Mouse (Mus musculus) bone marrow, adult 2 months (tissue): ENCODE data around the gene Zfp300. TPM values are rescaled to one million over a fixed set of nuclear protein-coding genes. Genes with fewer than 3 reads are reported as not detected.

Experiments
- H3K27ac ChIP-seq: fragments of 200-500 bp; 2 replicates; pipeline ENCODE4 v1.5.1; 2012; ENCODE audit warnings: low read depth, mild to moderate bottlenecking, control low read depth, inconsistent platforms, low read length; ENCODE audit not compliant: control insufficient read depth, poor library complexity, insufficient read depth
- H3K4me1 ChIP-seq: fragments of 200-500 bp; 2 replicates; pipeline ENCODE4 v1.6.1; 2011; ENCODE audit warnings: low read length; ENCODE audit not compliant: control insufficient read depth, insufficient read depth
- H3K4me3 ChIP-seq: fragments of 200-500 bp; replicated peaks from 2 replicates; pipeline ENCODE3; 2011; ENCODE audit warnings: mild to moderate bottlenecking, low read depth, low read length, control low read depth; ENCODE audit not compliant: control insufficient read depth
- CTCF ChIP-seq: fragments of 200-500 bp; IDR thresholded peaks from 2 replicates; pipeline ENCODE4 v1.5.1; 2011; ENCODE audit warnings: low read length, control low read depth; ENCODE audit not compliant: control insufficient read depth, insufficient read depth
- POLR2A ChIP-seq: fragments of 200-500 bp; IDR thresholded peaks from 2 replicates; pipeline ENCODE4 v1.6.1; 2011; ENCODE audit warnings: low read depth, mild to moderate bottlenecking, control low read depth, low read length, borderline replicate concordance; ENCODE audit not compliant: control insufficient read depth
- WGBS: fragments of 180-500 bp; shearing (Covaris S2); methylation state at CpG from one replicate; pipeline ENCODE4 v1.1.7; 2018; 5-methylcytosine and 5-hydroxymethylcytosine counted together
- polyA plus RNA-seq: library from polyadenylated mRNA; stranded (reverse); fragments of >200 nt; gene quantifications from 2 replicates; pipeline ENCODE4 v1.2.4, GENCODE M21; 2011; ENCODE audit warnings: low replicate concordance; ENCODE audit not compliant: missing spikeins, insufficient read depth, insufficient read length

Gene Zfp300
- polyA plus RNA-seq, result 0.55 TPM in 1 of 2 replicates, not detected in the other

DNA sequence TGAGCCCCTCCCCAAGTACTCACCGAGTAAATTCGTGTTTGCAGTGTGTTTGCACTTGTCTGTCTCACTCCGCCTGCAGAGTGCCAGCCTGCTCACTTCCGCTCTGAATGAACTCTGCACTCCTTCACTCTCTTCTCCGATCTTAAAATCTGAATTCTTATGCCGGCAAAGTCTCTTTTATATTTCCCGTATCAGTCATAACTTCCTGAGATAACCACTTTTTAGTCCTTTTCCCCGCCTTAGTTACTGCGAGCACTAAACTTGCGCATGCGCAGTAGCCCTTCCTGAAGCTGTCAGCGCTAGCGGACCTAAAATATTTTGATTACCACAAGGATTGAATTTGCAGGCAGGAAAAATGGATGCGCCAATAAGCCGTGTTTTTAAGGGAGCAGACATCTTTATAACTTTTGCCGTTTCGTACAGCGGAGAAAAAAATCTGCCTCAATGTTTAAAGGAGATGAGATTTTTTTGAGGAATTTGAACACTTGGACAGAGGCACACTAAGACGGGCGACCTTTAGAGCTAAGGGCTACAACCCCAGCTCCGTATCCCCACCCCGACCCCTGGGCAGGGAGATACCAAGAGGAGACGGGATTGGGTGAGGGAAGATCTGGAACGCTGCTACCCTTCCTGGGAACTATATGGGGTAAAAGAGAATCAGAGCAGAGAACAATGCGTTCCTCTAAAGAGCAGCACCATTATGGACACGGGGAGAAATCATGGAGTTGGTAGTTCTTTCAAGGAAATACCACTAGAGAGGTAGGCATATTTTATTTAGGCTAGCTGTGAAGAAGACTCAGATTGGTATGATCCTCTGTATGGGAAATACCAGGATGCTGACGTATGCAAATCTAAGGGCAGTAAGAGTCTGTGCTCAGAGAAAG, at the start of gene Zfp300:
TSS of gene Zfp300 (minus strand) at position 545 of the 884 bp plus-strand sequence.
- WGBS, result 14% methylated on average over 27 of the region's 27 CpGs
- TF ChIP-seq CTCF, result no peak
- no peak for TF ChIP-seq POLR2A
- no peak within 1 kb of the TSS for H3K27ac ChIP-seq

DNA sequence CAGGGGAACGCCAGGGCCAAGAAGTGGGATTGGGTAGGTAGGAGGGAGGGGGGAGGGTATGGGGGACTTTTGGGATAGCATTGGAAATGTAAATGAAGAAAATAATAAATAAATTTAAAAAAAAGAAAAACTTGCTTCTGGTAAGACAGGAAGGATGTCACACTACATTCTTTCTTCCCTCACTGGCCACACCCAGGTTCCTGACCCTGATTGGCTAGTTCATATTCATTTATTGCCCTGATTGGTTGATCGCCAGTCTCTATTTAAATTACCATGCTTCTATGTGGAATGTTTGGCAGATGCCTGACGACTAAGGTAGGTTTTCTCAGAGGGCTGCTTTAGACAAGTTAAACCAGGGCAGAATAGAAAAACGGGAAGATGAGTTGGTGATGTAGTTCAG, 26.2 kb upstream of the Zfp300 start, which contains the start of gene Ssxa1:
TSS of gene Ssxa1 (plus strand) at position 301 of the 400 bp plus-strand sequence.
- no peaks in the 10 kb centered on the region for H3K4me1 ChIP-seq
- H3K4me3 ChIP-seq, result no peak within 1 kb of the TSS
- WGBS, result 73% methylated on average over 4 of the region's 4 CpGs
- TF ChIP-seq POLR2A (no peak), CTCF (no peak)
- no peak within 1 kb of the TSS for H3K27ac ChIP-seq

More for the DNA sequence above, at the start of gene Zfp300:
- peak within 1 kb of the TSS; percentile 69 for H3K4me3 ChIP-seq
- no peaks in the 10 kb centered on the region for H3K4me1 ChIP-seq

DNA sequence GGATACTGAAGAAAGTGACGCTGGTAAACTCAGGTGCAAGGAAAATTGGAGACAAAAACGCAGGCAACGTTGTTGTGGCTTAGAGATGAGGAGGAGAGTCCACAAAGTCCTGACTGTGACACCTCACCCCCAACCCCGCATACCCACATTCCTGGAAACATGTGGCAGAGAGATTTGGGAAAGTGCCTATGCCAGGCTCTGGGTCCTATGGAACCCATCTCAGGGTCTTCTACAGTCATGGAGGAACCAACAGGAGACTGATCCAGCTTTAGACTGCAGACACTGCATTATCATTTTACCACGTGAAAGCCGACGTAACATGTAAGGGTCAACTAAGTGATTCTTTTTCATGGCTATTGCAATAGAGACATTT, 526 bp upstream of the Zfp300 start:
- no peak for TF ChIP-seq CTCF
- TF ChIP-seq POLR2A, result no peak
- H3K4me1 ChIP-seq, result no peaks in the 10 kb centered on the region
- H3K27ac ChIP-seq, result no peak overlapping the region
- H3K4me3 ChIP-seq, result no peak overlapping the region
- WGBS, result 59% methylated on average over 7 of the region's 7 CpGs

DNA sequence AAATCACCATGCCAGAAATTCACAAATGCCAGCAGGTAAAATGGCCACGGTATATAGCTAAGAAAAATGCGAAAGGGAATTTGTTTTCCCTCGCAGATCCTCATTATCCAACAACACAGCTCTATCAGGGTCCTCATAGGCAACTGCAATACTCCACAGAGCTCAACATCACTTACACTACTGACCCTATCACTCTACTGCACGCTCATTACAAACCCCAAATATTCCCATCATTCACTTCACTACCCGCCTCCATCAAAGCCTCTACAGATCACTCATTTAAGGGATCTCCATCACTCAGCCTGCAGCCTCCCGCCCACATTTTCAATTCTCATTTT, 713 bp downstream of the Zfp300 start:
- TF ChIP-seq CTCF (no peak), POLR2A (no peak)
- H3K4me1 ChIP-seq, result no peaks in the 10 kb centered on the region
- no peak overlapping the region for H3K27ac ChIP-seq
- peak overlapping the region; percentile 69 for H3K4me3 ChIP-seq
- 27% methylated on average over 6 of the region's 6 CpGs for WGBS

DNA sequence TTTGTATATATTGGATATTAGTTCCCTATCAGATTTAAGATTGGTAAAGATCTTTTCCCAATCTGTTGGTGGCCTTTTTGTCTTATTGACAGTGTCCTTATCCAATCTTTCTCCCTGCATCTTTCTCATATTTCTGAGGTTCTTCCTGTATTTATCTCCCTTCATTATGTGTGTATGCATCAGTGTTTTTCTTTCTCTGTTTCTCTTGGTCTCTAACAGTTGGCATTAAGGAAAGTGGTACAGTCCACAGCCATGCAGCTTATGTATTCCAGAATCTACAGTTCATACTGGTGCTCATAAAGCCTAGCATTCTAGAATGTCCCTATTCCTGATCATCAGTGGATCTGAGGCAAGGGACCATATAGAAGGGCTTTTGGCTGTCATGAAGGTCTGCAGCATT, 21.2 kb downstream of the Zfp300 start, which contains the start of gene Spaca5:
TSS of gene Spaca5 (plus strand) at position 301 of the 400 bp plus-strand sequence.
- TF ChIP-seq CTCF (no peak), POLR2A (no peak)

DNA sequence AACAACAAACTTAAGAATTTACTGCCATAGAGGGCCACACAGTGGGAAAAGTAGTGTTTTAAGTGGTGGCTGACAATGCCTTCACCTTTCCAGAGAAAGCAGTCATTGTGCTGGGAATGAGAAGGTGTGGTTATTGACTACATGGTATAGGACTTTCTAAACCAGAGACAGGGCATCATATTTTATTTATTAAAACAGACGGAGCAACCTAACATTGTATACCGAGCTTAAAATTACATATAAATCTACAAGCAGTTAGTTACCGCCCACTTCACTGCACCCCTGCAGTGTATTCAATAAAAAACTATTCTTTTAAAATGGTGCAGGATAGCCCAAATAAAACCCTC, 26.8 kb downstream of the Zfp300 start:
- WGBS, result 84% methylated on average over 3 of the region's 3 CpGs
- no peak overlapping the region for H3K27ac ChIP-seq
- TF ChIP-seq POLR2A (no peak), CTCF (no peak)
- no peak overlapping the region for H3K4me3 ChIP-seq
- H3K4me1 ChIP-seq, result no peaks in the 10 kb centered on the region

More for the DNA sequence above, 21.2 kb downstream of the Zfp300 start, which contains the start of gene Spaca5:
- Histone ChIP-seq H3K27ac (no peak within 1 kb of the TSS), H3K4me1 (no peaks in the 10 kb centered on the region), H3K4me3 (no peak within 1 kb of the TSS)

DNA sequence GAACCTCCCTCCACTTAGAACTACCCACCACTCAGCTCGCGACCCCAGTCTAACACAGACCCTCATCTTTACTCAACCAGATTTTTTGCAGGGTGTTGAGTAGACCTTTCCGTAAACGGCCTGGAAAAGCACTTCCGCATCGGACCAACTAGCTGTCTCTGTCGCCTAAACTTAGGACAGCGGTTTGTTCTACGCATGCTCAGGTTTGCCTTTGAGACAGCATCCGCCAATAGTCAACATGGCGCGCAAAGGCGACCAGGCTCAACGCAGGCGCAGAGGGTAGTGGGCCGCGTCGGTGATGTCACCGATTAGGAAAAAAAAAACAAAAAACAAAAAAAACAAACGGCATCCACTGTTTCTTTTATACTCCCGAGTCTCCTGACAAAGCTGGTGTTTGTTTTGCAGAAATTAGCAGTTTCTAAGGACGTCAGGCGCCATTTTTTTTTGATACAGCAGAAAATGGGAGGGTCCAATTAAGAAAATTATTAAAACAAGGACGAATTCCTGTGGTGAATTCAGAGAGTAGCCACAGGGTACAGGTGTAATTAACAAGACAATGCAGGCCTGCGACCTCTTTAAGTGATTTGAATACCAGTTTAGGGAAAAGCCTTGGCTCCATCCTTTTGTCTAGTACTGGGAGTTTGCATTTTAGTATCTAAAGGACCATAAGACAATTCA, 27.3 kb downstream of the Zfp300 start, which contains the start of gene Zfp182:
TSS of gene Zfp182 (minus strand) at position 451 of the 678 bp plus-strand sequence.
- TF ChIP-seq CTCF (no peak), POLR2A (peak; percentile 64)
- Histone ChIP-seq H3K27ac (0 out of 2 replicates have a peak within 1 kb of the TSS, but pooled peaks have one; percentile 45), H3K4me3 (peak within 1 kb of the TSS; percentile 98), H3K4me1 (no peaks in the 10 kb centered on the region)
- 15% methylated on average over 25 of the region's 25 CpGs for WGBS

DNA sequence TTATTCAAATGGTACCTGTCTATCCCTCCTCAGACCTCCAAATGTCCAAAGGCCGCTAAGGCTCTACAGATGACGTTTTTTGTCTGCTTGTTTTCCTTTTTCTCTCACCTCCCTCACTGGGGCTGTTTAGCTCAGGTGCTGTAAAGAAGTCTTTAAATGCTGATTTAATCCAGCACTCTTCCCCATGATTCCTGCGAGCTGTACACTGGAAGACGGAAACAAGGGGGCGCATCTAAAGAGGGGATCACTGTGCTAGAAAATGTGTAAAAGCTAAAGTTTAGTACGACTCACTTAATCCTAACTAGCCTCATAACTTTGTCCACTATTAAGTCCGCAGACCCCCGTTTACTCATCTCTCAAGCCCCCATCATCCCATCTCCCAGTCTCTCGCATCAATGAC, 27.9 kb downstream of the Zfp300 start:
- H3K4me1 ChIP-seq, result no peaks in the 10 kb centered on the region
- H3K4me3 ChIP-seq, result peak overlapping the region; percentile 98
- WGBS, result 14% methylated on average over 9 of the region's 9 CpGs
- 0 out of 2 replicates have a peak overlapping the region, but pooled peaks have one; percentile 45 for H3K27ac ChIP-seq
- TF ChIP-seq POLR2A (no peak), CTCF (no peak)

Other genes with a start within 250 kb of the Zfp300 start
- 3.7 and 29.4 TPM in 2 replicates for gene Timp1, start 219.4 kb downstream of the Zfp300 start, polyA plus RNA-seq
- 0.47 and 0.50 TPM in 2 replicates for gene Syn1, start 168.5 kb downstream of the Zfp300 start, polyA plus RNA-seq
- 64.4 and 170 TPM in 2 replicates for gene Cfp, start 158.0 kb downstream of the Zfp300 start, polyA plus RNA-seq
- gene Elk1, start 138.9 kb downstream of the Zfp300 start, polyA plus RNA-seq, result 2.1 and 5.0 TPM in 2 replicates
- 32.4 and 51.5 TPM in 2 replicates for gene Uxt, start 127.5 kb downstream of the Zfp300 start, polyA plus RNA-seq
- 6.7 and 10.7 TPM in 2 replicates for gene Zfp182, start 27.2 kb downstream of the Zfp300 start, polyA plus RNA-seq
- not detected in 2 replicates for gene Spaca5, start 21.1 kb downstream of the Zfp300 start, polyA plus RNA-seq
- gene Ssxa1, start 26.3 kb upstream of the Zfp300 start, polyA plus RNA-seq, result not detected in 2 replicates
- gene Gm21876, start 86.1 kb upstream of the Zfp300 start, polyA plus RNA-seq, result not detected in 2 replicates